19 mouse cellular contexts compared by ENCODE assay signal in genomic region chr5:123890987-123891386, GRCm38 (mm10). TPM values are rescaled to one million over a fixed set of nuclear protein-coding genes. Genes with fewer than 3 reads are reported as not detected.
"Had no signal": no experiment of that assay in that cellular context is flagged by ENCODE, and none has a peak within 500 bp of the region (broad histone marks: within the 10 kb centered on the region; RNA-seq: fewer than 3 reads in every experiment).

No protein-coding gene starts in this region.

- H3K9ac ChIP-seq: intestine, embryonic 15.5 days; kidney, embryonic 15.5 days; limb, embryonic 12.5 days; limb, embryonic 15.5 days; liver, embryonic 14.5 days; lung, embryonic 15.5 days; midbrain, embryonic 13.5 days had no signal

- DNase-seq: kidney, adult 11 months; kidney, adult 8-10 months; left cerebral cortex, postnatal 4 days; lung, adult 18-20 months; thymus, adult 18-20 months had no signal

- H3K4me3 ChIP-seq: intestine, embryonic 15.5 days; kidney, embryonic 15.5 days; limb, embryonic 12.5 days; limb, embryonic 15.5 days; lung, embryonic 15.5 days; midbrain, embryonic 10.5 days; midbrain, embryonic 13.5 days had no signal

- H3K27ac ChIP-seq: intestine, embryonic 15.5 days; kidney, embryonic 15.5 days; limb, embryonic 12.5 days; limb, embryonic 15.5 days; liver, embryonic 14.5 days; lung, embryonic 15.5 days; macrophage; midbrain, embryonic 10.5 days; midbrain, embryonic 13.5 days; stomach, postnatal 0 days had no signal

- H3K36me3 ChIP-seq: intestine, embryonic 15.5 days; kidney, embryonic 15.5 days; limb, embryonic 12.5 days; limb, embryonic 15.5 days; lung, embryonic 15.5 days; midbrain, embryonic 10.5 days; midbrain, embryonic 13.5 days had no signal

- H3K4me1 ChIP-seq: intestine, embryonic 15.5 days; limb, embryonic 12.5 days; lung, embryonic 15.5 days; midbrain, embryonic 13.5 days had no signal

- H3K27me3 ChIP-seq: intestine, embryonic 15.5 days; kidney, embryonic 15.5 days; limb, embryonic 12.5 days; limb, embryonic 15.5 days; lung, embryonic 15.5 days; midbrain, embryonic 13.5 days had no signal

RNA-seq across cellular contexts. Expression of gene Hcar1, which starts 11.2 kb away (rescaled TPM):
- polyA plus RNA-seq: limb, embryonic 12.5 days; macrophage; midbrain, embryonic 10.5 days; neural tube, embryonic 11.5 days had no signal

RNA-seq across cellular contexts. Expression of gene Hcar2, which starts 25.7 kb away (rescaled TPM):
- total RNA-seq: left cerebral cortex, postnatal 14 days; left cerebral cortex, postnatal 4 days had no signal
- polyA plus RNA-seq: midbrain, embryonic 10.5 days; midbrain, embryonic 13.5 days; midbrain, embryonic 16.5 days; neural tube, embryonic 14.5 days had no signal

RNA-seq across cellular contexts. Expression of gene Gm43518, which starts 36.2 kb away (rescaled TPM):
- total RNA-seq: left cerebral cortex, postnatal 14 days had no signal
- polyA plus RNA-seq: macrophage; neural tube, embryonic 11.5 days had no signal
